Mouse (Mus musculus) heart, embryonic 13.5 days (tissue): ENCODE results near the gene Abcc4. TPM values are rescaled to one million over a fixed set of nuclear protein-coding genes. Genes with fewer than 3 reads are reported as not detected.

Experiments used
- ATAC-seq: fragments of 200-750 bp; cut with Nextera tagmentation; 2 replicates; pipeline ENCODE4 v1.8.0; 2017; ENCODE audit warnings: moderate TSS enrichment; ENCODE audit not compliant: insufficient number of reproducible peaks, low FRiP score, low TSS enrichment; ENCODE audit errors: extremely low read depth
- H3K27ac ChIP-seq: fragments of 300-500 bp; sonication (generic); replicated peaks from 2 replicates; pipeline ENCODE4 v1.5.1; 2015; ENCODE audit warnings: moderate library complexity, mild to moderate bottlenecking, inconsistent platforms
- H3K27me3 ChIP-seq: fragments of 300-500 bp; sonication (generic); replicated peaks from 2 replicates; pipeline ENCODE4 v1.6.1; 2015; ENCODE audit warnings: mild to moderate bottlenecking, inconsistent platforms
- H3K36me3 ChIP-seq: fragments of 300-500 bp; sonication (generic); 2 replicates; pipeline ENCODE4 v1.6.1; 2015; ENCODE audit warnings: mild to moderate bottlenecking, inconsistent platforms
- H3K4me1 ChIP-seq: fragments of 300-500 bp; sonication (generic); 2 replicates; pipeline ENCODE4 v1.6.1; 2015; ENCODE audit warnings: inconsistent platforms
- H3K4me2 ChIP-seq: fragments of 300-500 bp; sonication (generic); 2 replicates; pipeline ENCODE4 v1.6.1; 2015; ENCODE audit warnings: inconsistent platforms, mild to moderate bottlenecking, moderate library complexity
- H3K4me3 ChIP-seq: fragments of 300-500 bp; sonication (generic); 2 replicates; pipeline ENCODE4 v1.5.1; 2015; ENCODE audit warnings: moderate library complexity, mild to moderate bottlenecking, inconsistent platforms
- H3K9ac ChIP-seq: fragments of 300-500 bp; sonication (generic); 2 replicates; pipeline ENCODE4 v1.6.1; 2015; ENCODE audit warnings: inconsistent platforms, mild to moderate bottlenecking, moderate library complexity
- H3K9me3 ChIP-seq: fragments of 300-500 bp; sonication (generic); 2 replicates; pipeline ENCODE4 v1.6.1; 2016; ENCODE audit warnings: inconsistent platforms
- WGBS: fragments of 180-500 bp; shearing (Covaris S2); methylation state at CpG from one replicate; pipeline ENCODE4 v1.1.7; 2015; ENCODE audit warnings: mixed read lengths; 5-methylcytosine and 5-hydroxymethylcytosine counted together
- polyA plus RNA-seq: library from polyadenylated mRNA; unstranded; fragments of >200 nt; fragmentation: Nextera tagmentation; extraction: Ambion mirVana; gene quantifications from 2 replicates; pipeline ENCODE4 v1.2.1, GENCODE M21; 2015

Gene Abcc4
- polyA plus RNA-seq, 1 experiment from 2014 or later, result 1.8 TPM

DNA sequence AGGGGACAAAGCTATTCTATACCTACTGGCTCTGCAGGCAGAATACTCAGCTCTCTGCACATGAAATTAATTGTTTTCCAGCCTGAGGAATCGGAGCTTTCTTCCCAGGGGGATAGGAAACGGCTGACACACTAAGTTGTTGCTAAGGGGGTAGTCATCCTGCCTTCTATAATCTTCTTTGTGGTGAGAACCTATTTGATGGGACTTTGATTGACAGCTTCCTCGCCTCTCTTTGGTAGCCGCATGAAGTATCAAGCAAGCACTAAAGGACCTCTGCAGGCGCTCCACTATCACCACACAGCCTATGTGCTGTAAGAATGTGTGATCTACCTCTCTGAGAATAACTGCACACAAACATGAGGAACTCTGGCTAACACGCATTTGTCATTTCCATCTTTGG is 105.3 kb downstream of the Abcc4 start:
- Histone ChIP-seq H3K36me3 (no peaks in the 10 kb centered on the region), H3K4me1 (no peaks in the 10 kb centered on the region), H3K9me3 (no peaks in the 10 kb centered on the region), H3K27me3 (no peaks in the 10 kb centered on the region), H3K4me3 (no peak overlapping the region), H3K9ac (no peak overlapping the region), H3K4me2 (no peak overlapping the region), H3K27ac (no peak overlapping the region)
- WGBS, result 64% methylated on average over 6 of the region's 6 CpGs
- no peak for ATAC-seq

DNA sequence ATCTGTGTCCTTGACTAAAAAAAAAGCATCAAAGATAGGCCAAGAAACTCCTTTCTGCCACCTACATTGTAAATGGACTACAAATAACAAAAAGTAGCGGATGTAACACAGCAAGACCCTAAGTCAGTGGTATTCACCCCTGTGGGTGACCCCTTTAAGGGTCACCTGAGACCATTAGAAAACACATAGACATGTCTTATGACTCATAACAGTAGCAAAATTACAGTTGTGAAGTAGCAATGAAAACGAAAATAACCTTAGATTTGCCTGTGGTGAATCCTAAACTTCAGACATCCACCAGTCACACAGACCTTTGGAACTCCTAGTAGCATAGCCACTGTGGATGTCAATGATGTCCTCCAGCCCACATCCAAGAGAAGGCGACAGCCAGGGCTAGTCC is 107.3 kb downstream of the Abcc4 start:
- no peaks in the 10 kb centered on the region for H3K4me1 ChIP-seq
- H3K27ac ChIP-seq, result no peak overlapping the region
- 82% methylated on average over 3 of the region's 3 CpGs for WGBS
- no peaks in the 10 kb centered on the region for H3K27me3 ChIP-seq
- no peak overlapping the region for H3K4me2 ChIP-seq
- no peak overlapping the region for H3K4me3 ChIP-seq
- H3K9me3 ChIP-seq, result no peaks in the 10 kb centered on the region
- ATAC-seq, result no peak
- H3K9ac ChIP-seq, result no peak overlapping the region
- no peaks in the 10 kb centered on the region for H3K36me3 ChIP-seq

DNA sequence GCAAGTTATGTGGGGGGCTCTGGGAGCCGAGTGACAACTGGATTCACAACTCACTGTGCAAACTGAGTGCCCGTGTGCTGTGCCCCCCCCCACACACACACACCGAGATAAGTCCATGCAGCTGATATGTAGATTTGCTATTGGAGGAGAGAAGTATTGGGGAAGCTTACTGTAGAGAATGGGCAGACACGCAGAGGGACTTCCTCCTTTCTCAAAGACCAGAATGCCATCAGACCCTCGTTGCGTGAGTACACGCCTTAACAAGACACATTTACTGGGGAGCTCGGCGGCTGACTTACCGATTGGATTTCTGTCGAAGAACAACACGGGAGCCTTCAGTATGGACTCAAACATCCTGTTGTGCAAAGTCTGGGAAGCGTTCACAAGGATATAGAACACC is 111.6 kb downstream of the Abcc4 start:
- WGBS, result 69% methylated on average over 13 of the region's 13 CpGs
- no peak for ATAC-seq
- H3K4me2 ChIP-seq, result peak overlapping the region; percentile 38

DNA sequence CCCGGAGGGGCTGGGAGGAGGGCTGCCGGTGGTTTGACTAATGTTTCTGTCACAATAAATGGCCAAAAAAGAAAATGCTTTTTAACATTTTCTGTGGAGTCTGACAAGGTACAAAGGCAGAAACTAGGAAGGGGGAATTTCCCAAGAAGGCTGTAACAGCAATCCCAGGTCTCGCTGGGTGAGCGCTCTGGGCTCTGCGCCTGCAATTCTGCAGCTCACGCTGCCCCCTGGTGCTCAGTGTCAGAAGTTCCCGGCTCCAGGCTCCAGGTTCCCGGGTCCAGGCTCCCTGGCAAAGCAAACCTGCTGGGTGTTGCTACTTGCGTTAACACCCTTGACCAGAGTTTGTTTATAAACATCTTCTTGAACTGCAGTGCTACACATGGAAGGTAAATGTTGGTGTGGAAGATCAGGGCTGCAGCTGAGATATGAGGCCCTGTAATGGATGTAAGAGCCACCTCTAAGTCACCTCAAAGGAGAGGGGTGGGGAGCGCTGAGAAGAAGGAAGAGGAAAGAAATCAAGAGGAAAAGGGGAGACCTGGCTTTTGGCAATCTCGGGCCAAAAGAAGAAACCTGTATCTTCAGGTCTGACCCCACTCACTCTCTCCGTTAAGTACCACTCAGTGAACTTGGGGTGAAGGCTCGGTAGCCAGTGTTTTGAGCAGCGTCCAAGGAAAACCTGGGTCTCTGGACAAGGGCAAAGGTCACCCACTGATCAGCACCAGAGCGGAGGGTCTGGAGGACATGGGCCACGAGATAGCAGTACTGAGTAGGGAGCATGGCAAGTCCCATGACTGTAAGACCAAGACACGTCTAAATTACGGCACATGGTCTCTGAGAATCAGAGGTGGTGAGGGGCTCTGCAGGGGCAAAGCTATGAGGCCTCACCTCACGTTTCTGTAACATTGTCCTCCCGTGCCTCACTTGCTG is 114.3 kb downstream of the Abcc4 start:
- ATAC-seq, result no peak
- peaks cover 3% of the 10 kb centered on the region; the same call in 1 of the 2 replicates for H3K27me3 ChIP-seq
- H3K4me2 ChIP-seq, result no peak overlapping the region
- H3K27ac ChIP-seq, result no peak overlapping the region
- no peak overlapping the region for H3K9ac ChIP-seq
- WGBS, result 39% methylated on average over 20 of the region's 20 CpGs
- no peak overlapping the region for H3K4me3 ChIP-seq
- no peaks in the 10 kb centered on the region for H3K9me3 ChIP-seq
- no peaks in the 10 kb centered on the region for H3K4me1 ChIP-seq
- H3K36me3 ChIP-seq, result no peaks in the 10 kb centered on the region

More for the DNA sequence above, 111.6 kb downstream of the Abcc4 start:
- Histone ChIP-seq H3K4me3 (no peak overlapping the region), H3K27me3 (peaks cover 3% of the 10 kb centered on the region; the same call in 1 of the 2 replicates), H3K9ac (no peak overlapping the region), H3K36me3 (no peaks in the 10 kb centered on the region), H3K9me3 (no peaks in the 10 kb centered on the region), H3K27ac (no peak overlapping the region; the same call in 1 of the 2 replicates), H3K4me1 (no peaks in the 10 kb centered on the region)

DNA sequence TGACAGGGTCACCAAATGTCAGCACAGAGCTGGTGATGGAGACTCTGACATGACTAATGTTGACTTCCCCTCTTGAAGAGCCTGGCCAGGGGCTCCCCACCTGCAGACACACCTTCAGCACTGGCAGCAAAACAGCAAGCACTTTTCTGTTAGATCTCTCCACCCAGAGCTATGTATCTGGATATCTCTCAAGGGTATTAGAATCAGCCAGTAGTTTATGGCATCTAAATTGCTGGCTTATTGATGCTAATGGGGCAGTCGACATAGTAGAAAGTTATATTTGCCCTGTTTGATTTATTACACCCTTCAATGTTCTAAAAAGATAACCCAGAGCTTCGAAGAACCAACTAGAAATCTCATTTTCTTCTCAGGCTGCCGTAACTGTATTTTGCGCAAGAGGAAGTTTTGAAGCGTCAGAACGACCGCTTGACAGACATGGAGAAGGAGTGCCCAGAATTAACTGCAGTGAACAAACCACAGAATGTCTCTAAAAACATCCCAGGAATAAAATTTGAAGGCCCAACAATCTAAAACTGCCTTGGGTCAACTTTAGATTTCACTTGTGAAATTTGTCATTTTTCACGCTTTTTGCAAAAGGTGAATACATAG is 123.6 kb downstream of the Abcc4 start:
- no peaks in the 10 kb centered on the region for H3K9me3 ChIP-seq
- no peak overlapping the region for H3K4me2 ChIP-seq
- H3K27me3 ChIP-seq, result no peaks in the 10 kb centered on the region; the same call in 1 of the 2 replicates
- 79% methylated on average over 8 of the region's 8 CpGs for WGBS
- H3K4me1 ChIP-seq, result no peaks in the 10 kb centered on the region
- no peak for ATAC-seq
- no peak overlapping the region for H3K27ac ChIP-seq
- H3K9ac ChIP-seq, result no peak overlapping the region
- H3K36me3 ChIP-seq, result no peaks in the 10 kb centered on the region
- H3K4me3 ChIP-seq, result no peak overlapping the region

DNA sequence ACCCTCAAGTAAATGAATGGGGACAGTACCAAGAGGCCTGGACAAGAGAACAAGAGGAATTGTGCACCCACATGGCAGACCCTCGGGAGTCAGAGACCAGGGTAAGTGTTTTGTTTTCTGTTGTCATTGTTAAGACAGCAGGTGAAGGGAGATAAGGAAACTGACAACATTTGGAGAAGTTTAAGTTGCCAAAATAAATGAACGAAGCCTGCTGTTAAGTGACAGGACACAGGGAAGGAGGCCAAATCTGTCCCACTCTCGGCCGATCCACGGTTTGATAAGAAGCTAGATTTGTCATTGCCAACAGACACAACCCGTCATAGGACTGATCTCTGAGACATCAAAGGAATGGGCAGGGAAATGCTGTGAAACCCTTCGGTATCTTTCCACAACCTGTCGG is 124.3 kb downstream of the Abcc4 start:
- H3K4me1 ChIP-seq, result no peaks in the 10 kb centered on the region
- H3K27ac ChIP-seq, result no peak overlapping the region
- WGBS, result 20% methylated on average over 8 of the region's 8 CpGs
- no peaks in the 10 kb centered on the region for H3K9me3 ChIP-seq
- H3K4me2 ChIP-seq, result no peak overlapping the region
- ATAC-seq, result no peak
- no peaks in the 10 kb centered on the region for H3K36me3 ChIP-seq
- no peak overlapping the region for H3K4me3 ChIP-seq
- H3K9ac ChIP-seq, result no peak overlapping the region
- H3K27me3 ChIP-seq, result no peaks in the 10 kb centered on the region; the same call in 1 of the 2 replicates

DNA sequence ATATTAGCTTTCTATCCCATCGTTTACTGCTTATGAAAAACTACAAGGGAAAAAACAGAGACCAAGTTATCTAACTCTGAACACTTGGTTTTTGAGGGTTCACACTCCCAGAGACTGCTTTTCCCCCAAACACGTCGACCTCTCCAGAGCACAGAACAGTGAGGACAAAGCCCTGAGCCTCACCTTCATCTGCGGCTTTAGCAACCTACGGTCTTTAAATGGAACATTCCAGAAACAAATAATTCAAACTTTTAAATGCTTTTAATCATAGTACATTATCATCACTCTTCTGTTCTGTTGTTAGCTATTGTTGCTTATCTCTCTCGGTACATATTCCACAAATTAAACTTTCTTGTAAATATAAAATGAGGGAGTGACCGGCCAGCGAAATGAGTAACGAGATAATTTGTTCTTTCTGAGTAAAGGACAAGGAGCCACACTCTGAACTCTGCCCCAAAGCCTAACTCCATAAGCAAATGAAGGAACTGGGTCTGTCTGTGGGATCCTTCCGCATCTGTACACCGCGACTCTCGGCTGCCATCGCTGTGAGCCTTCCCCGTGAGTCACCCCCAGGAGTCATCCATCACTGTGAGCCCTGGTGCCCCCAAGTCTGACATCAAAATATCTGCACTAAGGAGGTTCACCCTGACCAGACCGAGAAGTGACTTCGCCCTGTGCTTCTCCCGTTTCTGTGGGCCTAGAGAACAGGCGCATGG is 126.8 kb downstream of the Abcc4 start:
- H3K4me1 ChIP-seq, result no peaks in the 10 kb centered on the region
- no peak overlapping the region for H3K27ac ChIP-seq
- H3K9me3 ChIP-seq, result no peaks in the 10 kb centered on the region
- H3K4me2 ChIP-seq, result no peak overlapping the region
- WGBS, result 74% methylated on average over 19 of the region's 19 CpGs
- ATAC-seq, result no peak
- H3K9ac ChIP-seq, result no peak overlapping the region
- H3K36me3 ChIP-seq, result no peaks in the 10 kb centered on the region
- H3K27me3 ChIP-seq, result no peaks in the 10 kb centered on the region; the same call in 1 of the 2 replicates
- H3K4me3 ChIP-seq, result no peak overlapping the region

DNA sequence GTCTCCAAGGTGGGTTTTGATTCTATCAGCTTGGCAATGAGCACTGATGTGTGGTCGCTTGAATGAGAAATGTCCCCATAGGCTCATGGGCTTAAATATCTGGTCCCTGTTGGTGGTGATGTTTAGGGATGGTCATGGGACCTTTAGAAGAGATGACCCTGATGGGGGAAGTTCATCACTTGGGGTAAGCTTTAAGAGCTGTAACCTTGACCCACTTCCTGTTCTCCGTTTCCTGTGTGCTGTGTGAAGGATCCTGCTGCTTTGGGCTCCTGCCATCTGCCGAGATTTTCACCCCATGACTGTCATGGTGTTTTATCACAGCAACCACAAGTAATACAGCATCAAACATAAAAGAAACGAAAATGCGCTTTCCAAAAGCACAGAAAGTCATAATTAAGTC is 128.1 kb downstream of the Abcc4 start:
- Histone ChIP-seq H3K36me3 (no peaks in the 10 kb centered on the region), H3K4me2 (no peak overlapping the region), H3K27ac (no peak overlapping the region), H3K4me1 (no peaks in the 10 kb centered on the region), H3K9ac (no peak overlapping the region), H3K4me3 (no peak overlapping the region), H3K9me3 (no peaks in the 10 kb centered on the region), H3K27me3 (no peaks in the 10 kb centered on the region; the same call in 1 of the 2 replicates)
- 82% methylated on average over 5 of the region's 5 CpGs for WGBS
- ATAC-seq, result no peak

DNA sequence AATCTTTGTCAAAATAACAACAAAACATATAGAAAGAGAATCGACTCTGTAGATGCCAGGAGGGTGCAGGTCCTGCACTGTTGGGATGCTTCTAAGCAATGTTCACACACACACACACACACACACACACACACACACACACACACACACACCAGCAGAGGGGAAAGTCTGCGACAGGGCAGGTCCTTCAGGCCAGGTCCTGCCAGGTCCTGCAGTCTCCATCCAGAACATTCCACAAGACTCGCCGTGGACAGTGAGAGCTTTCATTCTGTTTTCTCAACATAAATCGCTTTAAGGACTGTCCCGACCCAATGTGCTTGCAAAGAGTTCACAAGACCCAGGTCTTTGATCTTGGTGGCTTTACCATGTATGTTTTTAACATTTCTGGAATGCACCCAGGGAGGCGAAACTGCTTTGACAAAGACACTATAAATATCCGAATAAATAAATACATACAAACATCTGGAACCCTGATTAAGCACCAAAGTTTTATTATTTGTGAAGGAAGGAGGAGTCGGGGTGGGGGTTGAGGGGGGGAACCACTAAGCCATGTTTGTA is 133.3 kb downstream of the Abcc4 start:
- no peak overlapping the region for H3K4me3 ChIP-seq
- H3K27ac ChIP-seq, result no peak overlapping the region
- no peak for ATAC-seq
- H3K4me2 ChIP-seq, result no peak overlapping the region
- 71% methylated on average over 9 of the region's 9 CpGs for WGBS
- no peak overlapping the region for H3K9ac ChIP-seq
- H3K36me3 ChIP-seq, result no peaks in the 10 kb centered on the region
- no peaks in the 10 kb centered on the region for H3K27me3 ChIP-seq
- H3K9me3 ChIP-seq, result no peaks in the 10 kb centered on the region
- no peaks in the 10 kb centered on the region for H3K4me1 ChIP-seq

DNA sequence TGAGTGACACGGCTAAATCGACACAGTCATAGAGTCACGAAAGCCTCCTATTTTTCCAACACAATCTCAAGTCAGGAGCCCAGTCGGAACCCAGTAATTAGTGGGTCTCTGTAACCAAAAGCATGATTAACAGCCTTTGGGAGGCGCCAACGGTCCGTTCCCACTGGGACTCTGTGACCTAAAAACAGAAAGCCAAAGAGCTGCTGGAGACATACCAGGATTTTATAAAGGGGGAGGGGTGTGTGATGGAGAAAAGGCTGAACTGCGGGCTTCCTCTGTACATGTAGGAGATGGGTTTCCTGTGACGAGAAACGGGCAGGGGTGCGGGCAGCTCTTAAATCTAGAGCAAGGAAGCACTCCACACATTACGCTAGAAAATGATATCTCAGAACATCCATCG is 136.4 kb downstream of the Abcc4 start:
- no peak for ATAC-seq

DNA sequence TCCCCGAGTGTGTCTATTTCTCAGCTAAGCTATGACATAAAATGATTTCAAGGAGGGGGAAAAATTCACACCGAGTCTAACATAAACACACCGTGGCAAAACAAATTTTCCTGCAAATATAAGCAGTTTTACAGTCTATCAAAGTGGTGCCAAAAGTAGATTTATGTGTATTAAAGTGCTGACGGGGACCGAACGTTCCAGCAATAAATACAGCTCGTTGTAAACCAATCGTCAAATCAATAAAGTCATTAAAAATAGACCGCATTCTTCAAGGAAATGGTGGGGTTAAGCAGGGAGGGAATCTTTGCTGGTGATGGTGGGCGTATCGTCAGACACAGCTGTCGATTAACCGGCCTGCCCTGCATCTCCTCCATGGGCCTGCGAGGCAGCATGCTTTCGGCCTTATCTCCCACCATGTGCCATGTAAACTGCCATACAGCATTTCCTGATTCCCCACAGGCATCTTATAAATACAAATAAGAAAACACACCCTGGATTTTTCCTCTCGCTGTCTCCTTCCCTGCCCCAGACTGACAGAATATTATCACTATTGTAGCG is 137.8 kb downstream of the Abcc4 start:
- Histone ChIP-seq H3K27me3 (no peaks in the 10 kb centered on the region), H3K9ac (no peak overlapping the region), H3K4me3 (no peak overlapping the region), H3K4me1 (no peaks in the 10 kb centered on the region), H3K9me3 (no peaks in the 10 kb centered on the region), H3K4me2 (no peak overlapping the region), H3K27ac (no peak overlapping the region), H3K36me3 (no peaks in the 10 kb centered on the region)
- 68% methylated on average over 17 of the region's 17 CpGs for WGBS
- ATAC-seq, result no peak

More for the DNA sequence above, 136.4 kb downstream of the Abcc4 start:
- WGBS, result 86% methylated on average over 13 of the region's 13 CpGs
- H3K4me2 ChIP-seq, result no peak overlapping the region
- no peaks in the 10 kb centered on the region for H3K36me3 ChIP-seq
- H3K9ac ChIP-seq, result no peak overlapping the region
- no peaks in the 10 kb centered on the region for H3K27me3 ChIP-seq
- no peak overlapping the region for H3K4me3 ChIP-seq
- H3K4me1 ChIP-seq, result no peaks in the 10 kb centered on the region
- no peaks in the 10 kb centered on the region for H3K9me3 ChIP-seq
- H3K27ac ChIP-seq, result no peak overlapping the region
